Mouse (Mus musculus): ENCODE results near the gene Cox16. TPM values are rescaled to one million over a fixed set of nuclear protein-coding genes. Genes with fewer than 3 reads are reported as not detected.

Gene Cox16
- polyA plus RNA-seq (2015; fragmentation: Nextera tagmentation; extraction: Ambion mirVana): 120 and 146 TPM in 2 replicates

DNA sequence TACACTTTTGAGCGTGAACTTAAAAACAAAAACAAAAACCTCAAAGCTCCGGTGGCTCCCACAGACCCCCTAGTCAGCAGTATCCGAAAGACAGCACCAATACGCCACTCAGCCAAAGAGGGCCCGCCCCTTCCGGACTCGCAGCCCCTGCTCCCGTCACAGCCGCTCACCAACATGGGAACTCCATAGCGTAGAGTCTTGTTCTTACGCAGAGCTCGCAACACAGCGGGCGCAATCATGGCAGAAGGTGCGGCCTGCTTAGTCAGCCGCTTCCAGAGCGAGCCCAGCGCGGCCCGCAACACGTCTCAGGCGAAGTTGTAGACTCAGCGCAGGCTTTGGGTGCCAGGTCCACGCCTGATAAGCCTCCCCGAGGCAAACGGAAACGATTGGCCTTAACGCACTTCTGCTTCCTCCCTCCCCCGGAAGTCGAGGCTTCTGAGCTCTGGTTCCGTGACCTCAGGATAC is at the start of gene Cox16:
Cox16 (minus strand) TSS at position 401 of the 465 bp plus-strand sequence.

DNA sequence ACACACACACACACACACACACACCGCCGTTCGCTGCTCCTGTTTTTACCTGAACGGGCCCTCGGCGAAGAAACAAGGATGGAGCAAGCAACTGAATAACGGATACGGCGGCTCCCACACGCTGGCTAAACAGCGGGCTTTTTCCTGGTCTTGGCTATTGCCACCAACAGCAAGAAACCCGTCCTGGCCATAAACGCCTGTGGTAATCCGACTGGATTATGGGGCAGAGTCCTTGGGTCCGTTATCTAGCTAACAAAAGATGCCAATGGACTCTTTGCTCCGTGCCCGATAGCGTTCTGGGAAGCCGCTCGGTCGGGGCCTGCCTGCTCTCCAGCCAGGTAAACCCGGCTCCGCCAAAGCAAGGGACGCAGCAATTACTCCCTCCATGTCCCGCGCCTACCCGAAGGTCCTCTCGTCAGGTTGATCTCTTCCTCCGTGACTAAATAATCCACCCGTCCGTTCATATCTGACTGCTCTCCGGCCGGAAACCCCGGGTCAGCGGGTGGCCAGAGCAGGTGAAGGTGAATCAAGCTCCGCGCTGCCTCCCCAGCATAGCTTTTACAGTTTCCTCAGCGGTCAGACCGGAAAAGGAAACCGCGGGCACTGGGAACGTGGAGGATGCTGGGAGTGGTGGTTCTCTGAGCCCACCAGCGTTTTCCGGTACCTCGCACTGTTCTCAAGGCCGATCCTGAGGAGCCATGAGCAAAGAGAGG is 47.5 kb upstream of the Cox16 start, which contains the start of the genes Gm20498 and Synj2bp:
Gm20498 (minus strand) TSS at position 590 of the 713 bp plus-strand sequence.
Synj2bp (minus strand) TSS at position 596 of the 713 bp plus-strand sequence.

DNA sequence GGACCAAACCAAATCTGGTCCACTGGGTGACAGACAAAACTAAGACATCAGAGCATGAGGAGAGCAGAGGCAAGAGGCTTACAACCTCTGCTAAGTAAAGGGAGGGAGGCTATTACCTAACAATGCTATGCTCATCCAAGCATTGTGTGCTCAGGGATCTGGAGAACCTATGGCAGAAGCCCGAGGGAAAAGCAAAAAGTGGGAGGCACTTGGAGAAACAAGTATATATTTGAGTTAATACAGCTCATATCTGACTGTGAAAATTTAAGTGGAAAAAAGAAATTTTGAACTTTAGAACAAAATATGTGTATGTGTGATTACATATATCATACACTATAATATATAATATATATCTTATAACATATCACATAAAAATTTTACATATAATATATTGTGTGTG is 63.1 kb downstream of the Cox16 start, which contains the start of gene Adam4:
Adam4 (minus strand) TSS at position 101 of the 400 bp plus-strand sequence.

GRCm38 (mm10) chr12:81379364-81379763 is 105.6 kb downstream of the Cox16 start, which contains the start of gene Gm4787:
TSS of gene Gm4787 (minus strand) at chr12:81379464.

GRCm38 (mm10) chr12:81332875-81333421 is 152.0 kb downstream of the Cox16 start, which contains the start of gene Slc8a3:
TSS of gene Slc8a3 (minus strand) at chr12:81333180.

Other genes starting within 250 kb of the Cox16 start
- 13.5 and 15.5 TPM in 2 replicates for gene Slc8a3, start 151.9 kb downstream of the Cox16 start, polyA plus RNA-seq (2015; fragmentation: Nextera tagmentation; extraction: Ambion mirVana)
- 0.14 and 0.15 TPM in 2 replicates for gene Gm4787, start 105.7 kb downstream of the Cox16 start, polyA plus RNA-seq (2015; fragmentation: Nextera tagmentation; extraction: Ambion mirVana)
- gene Adam4, start 63.2 kb downstream of the Cox16 start, polyA plus RNA-seq (2015; fragmentation: Nextera tagmentation; extraction: Ambion mirVana): 0.08 and 0.11 TPM in 2 replicates
- 45.6 and 48.1 TPM in 2 replicates for gene Gm20498, start 47.8 kb upstream of the Cox16 start, polyA plus RNA-seq (2015; fragmentation: Nextera tagmentation; extraction: Ambion mirVana)
- gene Synj2bp, start 47.8 kb upstream of the Cox16 start, polyA plus RNA-seq (2015; fragmentation: Nextera tagmentation; extraction: Ambion mirVana): 25.3 and 26.1 TPM in 2 replicates
- gene Adam21, start 83.3 kb upstream of the Cox16 start, polyA plus RNA-seq (2015; fragmentation: Nextera tagmentation; extraction: Ambion mirVana): 0.40 and 0.57 TPM in 2 replicates
- gene Med6, start 109.9 kb upstream of the Cox16 start, polyA plus RNA-seq (2015; fragmentation: Nextera tagmentation; extraction: Ambion mirVana): 34.2 and 34.9 TPM in 2 replicates
- 24.2 and 25.3 TPM in 2 replicates for gene Ttc9, start 146.1 kb upstream of the Cox16 start, polyA plus RNA-seq (2015; fragmentation: Nextera tagmentation; extraction: Ambion mirVana)

Data from neural tube, postnatal 0 days (tissue).